Mouse (Mus musculus) monocyte, adult 59 days (primary cell): ENCODE measurements around the gene Ifi214. TPM values are rescaled to one million over a fixed set of nuclear protein-coding genes. Genes with fewer than 3 reads are reported as not detected.

Experiments used
- total RNA-seq, 2 experiments: library from RNA; stranded (reverse); gene quantifications; one replicate each; pipeline ENCODE4 v1.2.4; 2023

Ifi214 gene
- 1 to 10 TPM in 1 of 2 experiments, under 1 TPM in 1; 0.58 to 1.3 TPM for total RNA-seq

DNA sequence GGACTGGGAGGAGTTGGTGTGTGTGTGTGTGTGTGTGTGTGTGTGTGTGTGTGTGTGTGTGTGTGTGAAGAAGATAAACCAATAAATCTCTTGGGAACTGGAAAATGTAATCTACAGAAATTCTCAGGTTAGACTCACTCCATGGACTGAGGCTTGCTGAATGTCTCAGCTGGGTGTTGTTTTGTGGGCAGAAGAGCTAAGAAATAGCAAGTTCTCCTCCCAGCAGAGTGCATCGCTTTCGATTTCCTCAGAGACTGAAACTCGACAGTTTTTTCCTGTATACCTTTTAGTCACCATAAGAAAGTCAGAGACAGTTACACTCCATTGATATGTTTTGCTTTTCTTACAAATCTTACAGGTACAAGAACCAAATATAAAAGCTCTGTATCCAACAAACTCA, at the start of gene Ifi214:
Ifi214 (minus strand) TSS at position 167 of the 400 bp plus-strand sequence.

DNA sequence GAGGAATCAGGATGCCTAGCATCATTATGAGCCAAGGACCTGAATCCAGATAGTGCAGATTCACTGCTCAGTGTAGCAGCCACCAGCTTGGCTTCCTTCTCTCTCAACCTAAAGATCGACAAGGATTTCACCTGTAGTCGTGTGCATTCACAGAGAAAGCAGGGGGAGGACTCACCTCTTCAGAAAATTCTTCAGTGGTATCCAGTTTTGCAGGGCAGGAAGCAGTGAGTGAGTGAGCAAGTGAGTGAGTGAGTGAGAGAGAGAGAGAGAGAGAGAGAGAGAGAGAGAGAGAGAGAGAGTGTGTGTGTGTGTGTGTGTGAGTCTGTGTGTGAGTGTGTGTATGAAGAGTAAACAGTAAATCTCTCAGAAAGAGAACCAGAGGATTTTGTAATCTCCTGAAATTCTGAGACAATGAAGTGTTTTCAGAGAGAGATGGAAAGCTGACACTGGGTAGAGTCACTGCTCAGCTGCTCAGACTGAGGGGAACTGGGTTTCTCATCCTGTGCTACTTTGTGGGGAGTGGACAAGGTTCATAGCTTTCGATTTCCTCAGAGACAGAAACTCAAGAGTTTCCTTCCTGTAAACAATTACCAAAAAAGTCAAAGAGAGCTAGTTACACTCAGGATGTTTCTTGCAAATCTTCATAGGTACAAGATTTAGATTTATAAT, 44.8 kb downstream of the Ifi214 start, which contains the start of gene Ifi206:
Ifi206 (minus strand) TSS at position 230 of the 669 bp plus-strand sequence.

Other genes starting within 250 kb of the Ifi214 start
- gene Ackr1, start 202.2 kb downstream of the Ifi214 start, total RNA-seq = 1 to 10 TPM; 1.4 to 1.7 TPM
- 100 to 1,000 TPM; 155 to 171 TPM for gene Aim2, start 185.1 kb downstream of the Ifi214 start, total RNA-seq
- gene Cadm3, start 168.3 kb downstream of the Ifi214 start, total RNA-seq = 10 to 100 TPM; 10.6 to 10.9 TPM
- 10 to 100 TPM in 1 of 2 experiments, 1 to 10 TPM in 1; 8.6 to 14.4 TPM for gene Ifi206, start 44.9 kb downstream of the Ifi214 start, total RNA-seq
- 10 to 100 TPM; 31.2 to 36.6 TPM for gene Ifi213, start 63.3 kb upstream of the Ifi214 start, total RNA-seq
- 100 to 1,000 TPM in 1 of 2 experiments, 10 to 100 TPM in 1; 88.9 to 123 TPM for gene Ifi209, start 95.0 kb upstream of the Ifi214 start, total RNA-seq
- gene Ifi208, start 137.7 kb upstream of the Ifi214 start, total RNA-seq = 1 to 10 TPM; 2.5 TPM
- 100 to 1,000 TPM; 135 to 176 TPM for gene Ifi207, start 205.8 kb upstream of the Ifi214 start, total RNA-seq
- 100 to 1,000 TPM; 129 to 171 TPM for gene Ifi204, start 231.0 kb upstream of the Ifi214 start, total RNA-seq